Mouse (Mus musculus) layer of hippocampus, adult 9-10 months (tissue): ENCODE data around the gene Zp1.

ENCODE experiments used
- DNase-seq: peaks from one replicate; pipeline ENCODE4 v3.0.0; 2022; ENCODE audit warnings: low spot score

The Zp1 gene

GRCm38 (mm10) chr19:10878201-10878837 is 42.1 kb downstream of the Zp1 start:
- DNase-seq, result no peak

- DNase-seq, result no peak
These were observed 49.0 kb downstream of the Zp1 start for GRCm38 (mm10) chr19:10871328-10871961.

GRCm38 (mm10) chr19:10870676-10871075 is 49.8 kb downstream of the Zp1 start:
- DNase-seq, result no peak

GRCm38 (mm10) chr19:10869886-10870527 is 50.4 kb downstream of the Zp1 start, which contains the start of gene Tmem132a:
Gene Tmem132a (minus strand): TSS chr19:10869940.
- no peak for DNase-seq

- DNase-seq, result peak; percentile 49
These were observed 51.1 kb downstream of the Zp1 start for GRCm38 (mm10) chr19:10869241-10869885.

- DNase-seq, result no peak
These were observed 51.8 kb downstream of the Zp1 start for GRCm38 (mm10) chr19:10868623-10869141.

- DNase-seq, result no peak
These were observed 52.3 kb downstream of the Zp1 start for GRCm38 (mm10) chr19:10867946-10868622.

GRCm38 (mm10) chr19:10866351-10866750 is 54.1 kb downstream of the Zp1 start:
- DNase-seq, result no peak
